Mouse (Mus musculus) large intestine, adult 2 months (tissue): ENCODE data around the gene Lrrc28. TPM values are rescaled to one million over a fixed set of nuclear protein-coding genes. Genes with fewer than 3 reads are reported as not detected.

Experiments used
- DNase-seq: peaks from one replicate; pipeline ENCODE4 v3.0.0-alpha.2; 2012; ENCODE audit warnings: low read depth, low spot score
- WGBS: fragments of 180-500 bp; shearing (Covaris S2); methylation state at CpG from one replicate; pipeline ENCODE4 v1.1.7; 2018; 5-methylcytosine and 5-hydroxymethylcytosine counted together
- polyA plus RNA-seq: library from polyadenylated mRNA; depleted of rRNA; stranded (reverse); fragments of >200 nt; gene quantifications from 2 replicates; pipeline ENCODE4 v1.2.3, GENCODE M21; 2012; rRNA removed

Lrrc28 gene
- polyA plus RNA-seq, 1 experiment: 13.3 TPM

DNA sequence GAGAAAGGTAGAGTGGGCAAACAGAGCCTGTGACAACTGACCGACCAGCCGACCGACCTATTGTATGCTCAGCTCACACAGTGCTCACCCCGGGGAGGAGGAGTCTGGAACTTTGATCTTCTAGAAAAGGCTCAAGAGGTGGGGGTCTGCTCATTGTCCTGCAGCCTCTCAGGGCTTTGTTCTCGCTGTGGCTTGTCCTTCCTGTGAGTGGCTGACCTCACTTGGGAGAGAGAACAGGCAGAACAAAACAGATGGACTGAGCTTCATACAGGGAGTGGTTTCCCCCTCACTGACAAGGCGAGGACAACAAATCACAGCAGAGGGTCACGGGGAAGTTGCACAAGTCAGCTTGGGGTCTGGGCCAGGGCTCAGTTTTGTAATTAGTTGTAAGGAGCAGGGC lies 181.5 kb downstream of the Lrrc28 start:
- DNase-seq: no peak
- WGBS: 33% methylated on average over 7 of the region's 7 CpGs

Other genes with a start within 250 kb of the Lrrc28 start
- gene Ttc23, start 2.1 kb upstream of the Lrrc28 start, polyA plus RNA-seq: 4.1 and 5.5 TPM in 2 replicates
- 18.2 and 22.5 TPM in 2 replicates for gene Synm, start 114.5 kb upstream of the Lrrc28 start, polyA plus RNA-seq